Mouse (Mus musculus) adrenal gland, adult 8-10 months (tissue): Measurements from ENCODE around the gene Rbks. TPM values are rescaled to one million over a fixed set of nuclear protein-coding genes. Genes with fewer than 3 reads are reported as not detected.

ENCODE experiments used
- DNase-seq: peaks from one replicate; pipeline ENCODE4 v3.0.0; 2022
- microRNA-seq, 2 experiments: library from miRNA; unstranded; fragments of <30 nt; microRNA quantifications; one replicate each; pipeline ENCODE4 v1.2.0; 2022
- total RNA-seq, 4 experiments: library from RNA; stranded (reverse); gene quantifications; 2 replicates each; pipeline ENCODE4 v1.2.4; 2022

Rbks gene
- total RNA-seq, 4 experiments from 2014 or later = 8.9 to 14.8 (median 10.5) TPM

DNA sequence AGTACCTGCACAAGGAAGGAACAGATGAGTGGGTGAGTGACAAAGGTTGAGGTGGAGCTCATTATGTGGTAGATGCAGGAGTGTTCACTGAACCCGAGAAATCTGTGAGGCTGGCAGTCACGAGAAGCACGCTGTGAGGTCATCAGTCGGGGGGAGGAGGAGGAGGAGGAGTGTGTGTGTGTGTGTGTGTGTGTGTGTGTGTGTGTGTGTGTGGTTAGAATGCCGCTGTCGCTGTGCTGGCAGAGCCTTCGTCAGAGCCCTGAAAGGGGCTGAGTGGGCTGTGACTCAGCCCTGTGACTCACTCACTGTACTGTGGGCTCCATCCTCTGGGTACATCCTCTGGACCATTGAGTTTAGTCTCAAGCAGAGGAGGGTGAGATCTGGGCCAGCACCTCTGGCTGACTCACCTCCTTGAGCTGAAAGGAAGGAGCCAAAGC is 120.9 kb downstream of the Rbks start:
- DNase-seq = peak; percentile 79

Small RNAs within 50 kb of the gene (microRNA-seq; reads per million reads assigned to microRNA genes)
- gene Mir3473e = 0 reads per million in 2 experiments

Other genes starting within 250 kb of the Rbks start
- 10 to 100 TPM; 21.4 to 36.3 (median 26.8) TPM for gene Zfp512, start 245.2 kb downstream of the Rbks start, total RNA-seq
- under 1 TPM in 2 of 4 experiments, not detected in 2; 0.22 TPM for gene 4930548H24Rik, start 211.9 kb downstream of the Rbks start, total RNA-seq
- 10 to 100 TPM; 34.2 to 39.4 (median 36.6) TPM for gene Gpn1, start 202.9 kb downstream of the Rbks start, total RNA-seq
- 10 to 100 TPM; 34.9 to 44.1 (median 38.0) TPM for gene Slc4a1ap, start 170.6 kb downstream of the Rbks start, total RNA-seq
- gene Supt7l, start 169.8 kb downstream of the Rbks start, total RNA-seq = 10 to 100 TPM; 20.3 to 24.5 (median 22.9) TPM
- 100 to 1,000 TPM; 266 to 421 (median 323) TPM for gene Mrpl33, start 100.7 kb downstream of the Rbks start, total RNA-seq
- 100 to 1,000 TPM; 109 to 127 (median 118) TPM for gene Babam2, start 57 bp upstream of the Rbks start, total RNA-seq